Mouse (Mus musculus) erythroblast, embryonic 14.5 days (primary cell): ENCODE results near the gene Enkd1.

Source experiments
- GATA1 ChIP-seq: IDR thresholded peaks from 2 replicates; pipeline ENCODE4 v1.6.1; 2012; ENCODE audit warnings: low read length, inconsistent platforms, mixed read lengths
- TAL1 ChIP-seq: IDR thresholded peaks from 3 replicates; pipeline ENCODE4 v1.6.1; 2012; ENCODE audit warnings: low read length, inconsistent platforms, mixed read lengths

DNA sequence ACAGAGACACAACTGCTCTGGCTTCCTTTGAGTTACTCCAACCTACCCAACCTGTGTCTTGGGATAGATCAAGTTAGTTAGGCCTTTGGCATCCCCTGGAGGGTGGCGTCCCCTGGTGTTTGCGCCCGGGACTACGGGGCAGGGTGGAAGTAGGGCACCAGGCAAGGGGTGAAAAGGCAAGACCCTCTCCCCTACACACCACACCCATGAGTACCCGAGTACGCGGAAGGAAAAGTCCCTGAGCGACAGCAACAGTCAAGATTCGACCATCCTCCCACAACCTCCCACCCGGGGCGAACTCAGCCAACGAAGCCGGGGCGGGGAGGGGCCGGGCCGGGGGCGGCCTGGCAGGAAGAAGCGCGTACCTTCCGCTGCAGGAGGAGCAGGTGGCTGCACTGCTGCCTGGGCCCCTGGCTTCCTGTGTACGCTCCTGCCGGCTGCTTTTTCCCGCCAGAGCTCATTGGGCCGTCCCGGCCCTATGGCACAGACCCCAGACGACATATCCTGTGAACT is 22.2 kb downstream of the Enkd1 start, which contains the start of gene Carmil2:
- TF ChIP-seq GATA1 (no peak), TAL1 (no peak)
